Comparison of ENCODE assay signal across 27 mouse cellular contexts in genomic region chr11:103314736-103315374, GRCm38 (mm10). TPM values are rescaled to one million over a fixed set of nuclear protein-coding genes. Genes with fewer than 3 reads are reported as not detected.
DNase-seq lines count a peak whose midpoint lies in the region; ATAC-seq and TF ChIP-seq lines count a peak whose summit lies in the region.
"Had no signal": no experiment of that assay in that cellular context is flagged by ENCODE, and none has a peak within 500 bp of the region (broad histone marks: within the 10 kb centered on the region; RNA-seq: fewer than 3 reads in every experiment).

No protein-coding gene starts in this region.

- 0 out of 2 replicates have a peak, but pooled peaks cover 8% of the 10 kb centered on the region for H3K27me3 ChIP-seq in liver, postnatal 0 days (ENCODE audit: insufficient read depth, low read length)
- peaks cover 8% of the 10 kb centered on the region; the same call in 1 of the 2 replicates for H3K27me3 ChIP-seq in liver, embryonic 11.5 days (replicated peaks; ENCODE audit: control insufficient read depth, insufficient read depth, low read length)
- H3K27me3 ChIP-seq in kidney, adult 2 months (replicated peaks; ENCODE audit: control insufficient read depth, insufficient read depth, low read length): no peaks in the 10 kb centered on the region
- H3K27me3 ChIP-seq in kidney, postnatal 0 days (ENCODE audit: insufficient read depth, low read length): no peaks in the 10 kb centered on the region
- H3K27me3 ChIP-seq in stomach, embryonic 14.5 days (ENCODE audit: control insufficient read depth, insufficient read depth, low read length): no peaks in the 10 kb centered on the region
- peaks cover 8% of the 10 kb centered on the region; the same call in 1 of the 2 replicates for H3K27me3 ChIP-seq in forebrain, embryonic 13.5 days
- H3K27me3 ChIP-seq: embryonic facial prominence, embryonic 15.5 days; stomach, embryonic 15.5 days had no signal

- TF ChIP-seq POLR2A in kidney, adult 2 months (IDR thresholded peaks at IDR 0.05; ENCODE audit: low read depth, low read length): no peak

- no peak overlapping the region for H3K4me2 ChIP-seq in liver, postnatal 0 days (ENCODE audit: low read depth, low read length)
- no peak overlapping the region for H3K4me2 ChIP-seq in liver, embryonic 11.5 days
- no peak overlapping the region for H3K4me2 ChIP-seq in kidney, postnatal 0 days (ENCODE audit: low read length)
- no peak overlapping the region for H3K4me2 ChIP-seq in stomach, embryonic 14.5 days (replicated peaks; ENCODE audit: low read depth, low read length)
- no peak overlapping the region for H3K4me2 ChIP-seq in forebrain, embryonic 13.5 days
- H3K4me2 ChIP-seq: embryonic facial prominence, embryonic 15.5 days; heart, embryonic 12.5 days; hindbrain, embryonic 12.5 days; neural tube, embryonic 13.5 days; stomach, embryonic 15.5 days had no signal

- no peaks in the 10 kb centered on the region for H3K9me3 ChIP-seq in liver, postnatal 0 days (ENCODE audit: low read length)
- H3K9me3 ChIP-seq in liver, embryonic 11.5 days (ENCODE audit: control insufficient read depth, low read length): no peaks in the 10 kb centered on the region
- H3K9me3 ChIP-seq in kidney, postnatal 0 days (replicated peaks; ENCODE audit: low read length): no peaks in the 10 kb centered on the region
- H3K9me3 ChIP-seq in stomach, embryonic 14.5 days (ENCODE audit: control insufficient read depth, low read depth, low read length): no peaks in the 10 kb centered on the region
- no peaks in the 10 kb centered on the region for H3K9me3 ChIP-seq in forebrain, embryonic 13.5 days (replicated peaks)
- H3K9me3 ChIP-seq: embryonic facial prominence, embryonic 15.5 days; heart, embryonic 12.5 days; hindbrain, embryonic 12.5 days; midbrain, embryonic 10.5 days; neural tube, embryonic 13.5 days; stomach, embryonic 15.5 days had no signal

- 61% methylated on average over 10 of the region's 10 CpGs for WGBS in liver, postnatal 0 days (ENCODE audit: insufficient replicate concordance)
- 65% methylated on average over 10 of the region's 10 CpGs for WGBS in liver, embryonic 11.5 days
- WGBS in kidney, adult 2 months: 40% methylated on average over 10 of the region's 10 CpGs
- WGBS in kidney, postnatal 0 days: 48% methylated on average over 10 of the region's 10 CpGs
- WGBS in stomach, embryonic 14.5 days: 64% methylated on average over 10 of the region's 10 CpGs
- WGBS in forebrain, embryonic 13.5 days: 80% methylated on average over 10 of the region's 10 CpGs

- H3K4me3 ChIP-seq in liver, postnatal 0 days (ENCODE audit: low read depth, low read length): no peak overlapping the region
- H3K4me3 ChIP-seq in liver, embryonic 11.5 days (ENCODE audit: low read depth, low read length): no peak overlapping the region
- H3K4me3 ChIP-seq in kidney, adult 2 months (ENCODE audit: insufficient read depth, low read depth, low read length): no peak overlapping the region
- no peak overlapping the region for H3K4me3 ChIP-seq in kidney, postnatal 0 days (replicated peaks; ENCODE audit: low read depth, low read length)
- H3K4me3 ChIP-seq in stomach, embryonic 14.5 days (ENCODE audit: low read depth, low read length): no peak overlapping the region
- no peak overlapping the region for H3K4me3 ChIP-seq in forebrain, embryonic 13.5 days
- H3K4me3 ChIP-seq: embryonic facial prominence, embryonic 15.5 days; heart, embryonic 12.5 days; hindbrain, embryonic 12.5 days; left cerebral cortex, adult 2 months; midbrain, embryonic 10.5 days; myocyte; neural tube, embryonic 13.5 days; stomach, embryonic 15.5 days had no signal

- ATAC-seq in liver, postnatal 0 days: 0 out of 2 replicates have a peak, but pooled peaks have one; percentile 35
- no peak for ATAC-seq in liver, embryonic 11.5 days (replicated peaks; ENCODE audit: low FRiP score)
- ATAC-seq in kidney, postnatal 0 days (replicated peaks; ENCODE audit: low FRiP score, low read depth): peak; percentile 44; the same call in 1 of the 2 replicates
- ATAC-seq in stomach, embryonic 14.5 days (ENCODE audit: insufficient number of reproducible peaks, insufficient read depth, low FRiP score, low read depth): 0 out of 2 replicates have a peak, but pooled peaks have one; percentile 15
- ATAC-seq in forebrain, embryonic 13.5 days: no peak
- ATAC-seq in cerebellum, adult (ENCODE audit: insufficient number of reproducible peaks, low FRiP score, low TSS enrichment): no peak
- no peak for ATAC-seq in CD4-positive, CD25-positive, alpha-beta regulatory T cell, adult 4 months
- ATAC-seq: activated CD4-positive, CD25-positive, alpha-beta regulatory T cell, adult 4 months; lung, postnatal 0 days; midbrain, embryonic 16.5 days had no signal

- peaks cover 5% of the 10 kb centered on the region; the same call in 1 of the 2 replicates for H3K4me1 ChIP-seq in liver, postnatal 0 days (ENCODE audit: insufficient read depth)
- H3K4me1 ChIP-seq in liver, embryonic 11.5 days (replicated peaks; ENCODE audit: control insufficient read depth, insufficient read depth, low read length): no peaks in the 10 kb centered on the region
- peaks cover 17% of the 10 kb centered on the region for H3K4me1 ChIP-seq in kidney, adult 2 months (ENCODE audit: control insufficient read depth, insufficient read depth, low read length)
- H3K4me1 ChIP-seq in kidney, postnatal 0 days (replicated peaks; ENCODE audit: insufficient read depth, low read length): peaks cover 13% of the 10 kb centered on the region
- no peaks in the 10 kb centered on the region for H3K4me1 ChIP-seq in stomach, embryonic 14.5 days (ENCODE audit: control insufficient read depth, insufficient read depth, low read length)
- H3K4me1 ChIP-seq in forebrain, embryonic 13.5 days: peaks cover 10% of the 10 kb centered on the region

- no peak overlapping the region for H3K27ac ChIP-seq in liver, postnatal 0 days (ENCODE audit: low read depth)
- H3K27ac ChIP-seq in liver, embryonic 11.5 days (ENCODE audit: low read depth, low read length): no peak overlapping the region
- H3K27ac ChIP-seq in kidney, adult 2 months (ENCODE audit: insufficient read depth, low read depth, low read length): peak overlapping the region; percentile 69
- H3K27ac ChIP-seq in kidney, postnatal 0 days: peak overlapping the region; percentile 86
- H3K27ac ChIP-seq in stomach, embryonic 14.5 days (ENCODE audit: low read length): no peak overlapping the region
- no peak overlapping the region for H3K27ac ChIP-seq in forebrain, embryonic 13.5 days
- H3K27ac ChIP-seq: embryonic facial prominence, embryonic 15.5 days; hindbrain, embryonic 12.5 days; left cerebral cortex, adult 2 months; macrophage; midbrain, embryonic 10.5 days; neural tube, embryonic 13.5 days; stomach, embryonic 15.5 days had no signal

- TF ChIP-seq EP300 in liver, postnatal 0 days (IDR thresholded peaks at IDR 0.05; ENCODE audit: low read depth): no peak

- no peak overlapping the region for H3K9ac ChIP-seq in liver, postnatal 0 days (replicated peaks)
- H3K9ac ChIP-seq in liver, embryonic 11.5 days (ENCODE audit: low read depth, low read length): no peak overlapping the region
- H3K9ac ChIP-seq in kidney, postnatal 0 days (ENCODE audit: low read depth, low read length): 0 out of 2 replicates have a peak overlapping the region, but pooled peaks have one; percentile 13
- H3K9ac ChIP-seq in stomach, embryonic 14.5 days (replicated peaks; ENCODE audit: low read depth, low read length): no peak overlapping the region
- H3K9ac ChIP-seq in forebrain, embryonic 13.5 days: no peak overlapping the region
- H3K9ac ChIP-seq: embryonic facial prominence, embryonic 15.5 days; heart, embryonic 12.5 days; hindbrain, embryonic 12.5 days; neural tube, embryonic 13.5 days; stomach, embryonic 15.5 days had no signal

- H3K36me3 ChIP-seq in liver, postnatal 0 days (replicated peaks; ENCODE audit: insufficient read depth, low read length): no peaks in the 10 kb centered on the region
- no peaks in the 10 kb centered on the region for H3K36me3 ChIP-seq in liver, embryonic 11.5 days (ENCODE audit: control insufficient read depth, insufficient read depth, low read length)
- H3K36me3 ChIP-seq in kidney, adult 2 months (ENCODE audit: control insufficient read depth, insufficient read depth, low read length): no peaks in the 10 kb centered on the region
- H3K36me3 ChIP-seq in kidney, postnatal 0 days (ENCODE audit: insufficient read depth, low read length): no peaks in the 10 kb centered on the region
- no peaks in the 10 kb centered on the region for H3K36me3 ChIP-seq in stomach, embryonic 14.5 days (ENCODE audit: control insufficient read depth, insufficient read depth, low read length)
- no peaks in the 10 kb centered on the region for H3K36me3 ChIP-seq in forebrain, embryonic 13.5 days (ENCODE audit: poor library complexity, severe bottlenecking)
- H3K36me3 ChIP-seq: embryonic facial prominence, embryonic 15.5 days; heart, embryonic 12.5 days; hindbrain, embryonic 12.5 days; midbrain, embryonic 10.5 days; neural tube, embryonic 13.5 days; stomach, embryonic 15.5 days had no signal

- DNase-seq in liver, postnatal 0 days: no peak
- no peak for DNase-seq in liver, embryonic 11.5 days (ENCODE audit: low spot score)
- peak; percentile 82 for DNase-seq in kidney, adult 2 months
- DNase-seq in kidney, postnatal 0 days (ENCODE audit: low spot score): peak; percentile 44
- DNase-seq: adrenal gland, adult 8-10 months; cerebellum, adult 8-10 months; cerebellum, postnatal 36 days; gastrocnemius, postnatal 10 days; heart, adult 18-20 months; heart, postnatal 10 days; right cerebral cortex, postnatal 4 days had no signal

- no peak for TF ChIP-seq CTCF in liver, postnatal 0 days (IDR thresholded peaks at IDR 0.05; ENCODE audit: low read depth)
- TF ChIP-seq CTCF in kidney, adult 2 months (conservative IDR thresholded peaks at IDR 0.05; ENCODE audit: insufficient read depth, insufficient read length, low read depth, low read length): no peak
- TF ChIP-seq CTCF in kidney, postnatal 0 days (IDR thresholded peaks at IDR 0.05; ENCODE audit: low read depth): no peak

RNA-seq across cellular contexts. Expression of gene Map3k14, which starts 47.6 kb away (rescaled TPM):
- 0.67 and 0.78 TPM in 2 replicates for polyA plus RNA-seq in liver, postnatal 0 days (2015; fragmentation: Nextera tagmentation; extraction: Ambion mirVana)
- polyA plus RNA-seq in liver, embryonic 11.5 days (2014; fragmentation: Nextera tagmentation; extraction: Ambion mirVana): 1.1 and 1.6 TPM in 2 replicates
- 8.0 and 8.6 TPM in 2 replicates for polyA plus RNA-seq in kidney, adult 2 months (2012; rRNA removed)
- polyA plus RNA-seq in kidney, postnatal 0 days (2015; fragmentation: Nextera tagmentation; extraction: Ambion mirVana): 3.2 and 3.8 TPM in 2 replicates
- 5.6 and 6.0 TPM in 2 replicates for polyA plus RNA-seq in stomach, embryonic 14.5 days (2014; fragmentation: Nextera tagmentation; extraction: Ambion mirVana)
- 2.8 and 4.5 TPM in 2 replicates for polyA plus RNA-seq in forebrain, embryonic 13.5 days (2015; fragmentation: Nextera tagmentation; extraction: Ambion mirVana)
- polyA plus RNA-seq in CD4-positive, CD25-positive, alpha-beta regulatory T cell, adult 4 months (2017; shearing (Covaris generic)): 10 to 100 TPM; 29.6 to 50.3 TPM

RNA-seq across cellular contexts. Expression of gene Arhgap27, which starts 48.6 kb away (rescaled TPM):
- 3.2 and 3.3 TPM in 2 replicates for polyA plus RNA-seq in liver, postnatal 0 days (2015; fragmentation: Nextera tagmentation; extraction: Ambion mirVana)
- polyA plus RNA-seq in liver, embryonic 11.5 days (2014; fragmentation: Nextera tagmentation; extraction: Ambion mirVana): 5.0 and 5.1 TPM in 2 replicates
- polyA plus RNA-seq in kidney, adult 2 months (2012; rRNA removed): 38.4 and 46.8 TPM in 2 replicates
- polyA plus RNA-seq in kidney, postnatal 0 days (2015; fragmentation: Nextera tagmentation; extraction: Ambion mirVana): 15.9 and 16.6 TPM in 2 replicates
- 13.2 and 16.4 TPM in 2 replicates for polyA plus RNA-seq in stomach, embryonic 14.5 days (2014; fragmentation: Nextera tagmentation; extraction: Ambion mirVana)
- 2.2 and 2.3 TPM in 2 replicates for polyA plus RNA-seq in forebrain, embryonic 13.5 days (2015; fragmentation: Nextera tagmentation; extraction: Ambion mirVana)
- polyA plus RNA-seq in CD4-positive, CD25-positive, alpha-beta regulatory T cell, adult 4 months (2017; shearing (Covaris generic)): 10 to 100 TPM; 21.4 to 36.6 TPM

Comparison
In these comparisons a context has a peak if more than half of its experiments do, and no peak if none do; other contexts are left out.
1. ATAC-seq: peak in liver, postnatal 0 days (single experiment), kidney, postnatal 0 days (single experiment) and stomach, embryonic 14.5 days (single experiment); none in liver, embryonic 11.5 days (single experiment), forebrain, embryonic 13.5 days (single experiment), cerebellum, adult (single experiment) and CD4-positive, CD25-positive, alpha-beta regulatory T cell, adult 4 months (single experiment).
2. DNase-seq: peak in kidney, adult 2 months (single experiment) and kidney, postnatal 0 days (single experiment); none in liver, postnatal 0 days (single experiment) and liver, embryonic 11.5 days (single experiment).
3. H3K27ac ChIP-seq: peak in kidney, adult 2 months (single experiment) and kidney, postnatal 0 days (single experiment); none in liver, postnatal 0 days (single experiment), liver, embryonic 11.5 days (single experiment), stomach, embryonic 14.5 days (single experiment) and forebrain, embryonic 13.5 days (single experiment).